Mouse (Mus musculus) small intestine, adult 2 months (tissue): Measurements from ENCODE around the gene Nrg4.

Experiments used
- CTCF ChIP-seq: fragments of 200-500 bp; IDR thresholded peaks from 2 replicates; pipeline ENCODE4 v1.5.1; 2012; ENCODE audit warnings: low read depth, mild to moderate bottlenecking, control low read depth, inconsistent platforms, low read length, moderate library complexity, mixed read lengths; ENCODE audit not compliant: insufficient replicate concordance, insufficient read length; ENCODE audit errors: extremely low read depth
- POLR2A ChIP-seq: fragments of 200-500 bp; IDR thresholded peaks from 2 replicates; pipeline ENCODE4 v1.6.1; 2012; ENCODE audit warnings: low read depth, mild to moderate bottlenecking, control low read depth, inconsistent platforms, low read length, moderate library complexity

GRCm38 (mm10) chr9:55289475-55290198, 37.0 kb downstream of the Nrg4 start:
- TF ChIP-seq POLR2A = no peak
- no peak for TF ChIP-seq CTCF
